Mouse (Mus musculus): ENCODE data around the gene Itga11.

DNA sequence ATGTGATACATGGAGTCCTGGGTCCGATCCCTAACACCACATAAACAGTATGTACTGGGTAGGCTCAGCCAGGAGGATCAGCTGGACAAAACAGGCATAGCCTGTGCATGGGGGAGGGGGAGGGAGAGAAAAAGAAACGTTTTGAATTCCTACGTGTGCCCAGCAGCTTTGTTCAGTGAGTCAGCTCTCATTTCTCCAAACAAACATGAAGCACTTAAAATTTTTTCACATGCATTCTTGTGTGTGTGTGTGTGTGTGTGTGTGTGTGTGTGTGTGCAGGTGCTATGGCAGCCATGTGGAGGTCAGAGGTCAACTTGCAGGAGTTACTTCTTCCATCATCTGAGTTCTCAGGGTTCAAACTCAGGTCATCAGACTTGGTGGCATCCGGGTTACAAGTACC is 97.8 kb downstream of the Itga11 start:
- TF ChIP-seq CTCF (IDR thresholded peaks at IDR 0.05; ENCODE audit: low read depth, low read length) = no peak
- no peak for TF ChIP-seq POLR2A (IDR thresholded peaks at IDR 0.05; ENCODE audit: extremely low read depth, insufficient read depth, low read length)

Data from liver, adult 2 months (tissue).